22 mouse cellular contexts compared by ENCODE assay signal in genomic region chr7:16644260-16644659, GRCm38 (mm10). TPM values are rescaled to one million over a fixed set of nuclear protein-coding genes. Genes with fewer than 3 reads are reported as not detected.
"Had no signal": no experiment of that assay in that cellular context is flagged by ENCODE, and none has a peak within 500 bp of the region (broad histone marks: within the 10 kb centered on the region; RNA-seq: fewer than 3 reads in every experiment).

No protein-coding gene starts in this region.

- ATAC-seq: liver, postnatal 0 days; lung, postnatal 0 days; midbrain, embryonic 13.5 days; midbrain, embryonic 15.5 days had no signal

- DNase-seq: liver, postnatal 0 days; lung, adult 2 months; lung, postnatal 14 days; lung, postnatal 36 days; right cerebral cortex, postnatal 14 days; thymus, adult 2 months; thymus, postnatal 14 days; thymus, postnatal 4 days had no signal

RNA-seq across cellular contexts. Expression of gene Ceacam15, which starts 31.2 kb away (rescaled TPM):
- polyA plus RNA-seq: liver, embryonic 15.5 days; liver, postnatal 0 days; lung, adult 2 months; lung, embryonic 15.5 days; lung, postnatal 0 days; macrophage; midbrain, embryonic 11.5 days; midbrain, embryonic 13.5 days; midbrain, embryonic 15.5 days; midbrain, postnatal 0 days; neural tube, embryonic 12.5 days; neural tube, embryonic 14.5 days; spleen, adult 2 months; stomach, embryonic 15.5 days; stomach, postnatal 0 days; urinary bladder, adult 2 months had no signal
